Mouse (Mus musculus) embryo, embryonic 10.5 days (tissue): ENCODE results near the gene Prph.

Experiments used
- DNase-seq: peaks from one replicate; pipeline ENCODE4 v3.0.0-alpha.2; 2015; ENCODE audit warnings: low spot score

The Prph gene

GRCm38 (mm10) chr15:99055040-99055439, at the start of gene Prph:
TSS of gene Prph (plus strand) at chr15:99055174.
- DNase-seq, result no peak

DNA sequence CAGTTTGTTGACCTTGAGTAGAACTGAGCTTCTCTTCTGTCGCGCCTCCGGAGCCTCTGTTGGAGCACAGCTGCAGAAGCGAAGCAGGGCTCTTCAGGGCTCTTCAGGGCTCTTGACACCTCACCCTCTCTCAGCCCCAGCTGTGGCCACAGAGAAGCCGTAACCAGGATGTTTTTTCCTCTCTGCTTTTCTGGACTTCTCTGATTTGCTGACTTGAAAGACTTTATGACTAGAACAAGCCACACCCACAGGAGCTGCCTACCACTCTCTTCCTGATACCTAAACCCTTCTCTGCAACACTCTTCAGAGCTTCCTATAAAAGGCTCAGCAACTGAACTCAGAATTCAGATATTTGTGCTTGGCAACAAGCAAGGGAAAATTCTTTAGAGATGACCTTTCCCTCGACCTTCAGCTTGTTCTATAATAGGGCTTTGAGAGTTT, 46.2 kb upstream of the Prph start:
- DNase-seq, result no peak

GRCm38 (mm10) chr15:99010896-99011295, 44.1 kb upstream of the Prph start:
- no peak for DNase-seq

- DNase-seq, result no peak
These were observed 43.0 kb upstream of the Prph start for GRCm38 (mm10) chr15:99011946-99012345.

DNA sequence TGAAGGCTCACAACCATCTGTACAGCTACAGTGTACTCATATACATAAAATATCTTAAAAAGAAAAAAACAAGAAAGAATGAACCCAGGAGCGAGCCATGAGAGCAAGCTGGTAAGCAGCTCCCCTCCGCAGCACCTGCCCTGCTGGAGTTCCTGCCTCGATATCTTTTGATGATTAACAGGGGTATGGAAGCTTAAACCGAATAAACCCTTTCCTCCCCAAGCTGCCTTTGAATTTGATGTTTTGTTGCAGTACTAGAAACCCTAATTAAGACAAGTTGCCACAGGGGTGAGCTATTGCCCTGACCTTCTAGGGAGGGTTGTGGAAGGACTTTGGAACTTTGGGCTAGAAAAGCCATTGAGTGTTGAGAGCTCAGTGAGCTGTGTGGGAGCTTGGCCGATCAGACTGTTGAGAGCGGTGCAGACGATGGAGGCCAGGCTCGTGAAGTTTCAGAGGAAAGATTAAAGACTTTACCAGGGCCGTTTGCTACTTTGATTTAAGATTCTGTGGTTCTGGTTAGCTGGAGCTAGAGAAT, 40.4 kb upstream of the Prph start:
- DNase-seq, result no peak

DNA sequence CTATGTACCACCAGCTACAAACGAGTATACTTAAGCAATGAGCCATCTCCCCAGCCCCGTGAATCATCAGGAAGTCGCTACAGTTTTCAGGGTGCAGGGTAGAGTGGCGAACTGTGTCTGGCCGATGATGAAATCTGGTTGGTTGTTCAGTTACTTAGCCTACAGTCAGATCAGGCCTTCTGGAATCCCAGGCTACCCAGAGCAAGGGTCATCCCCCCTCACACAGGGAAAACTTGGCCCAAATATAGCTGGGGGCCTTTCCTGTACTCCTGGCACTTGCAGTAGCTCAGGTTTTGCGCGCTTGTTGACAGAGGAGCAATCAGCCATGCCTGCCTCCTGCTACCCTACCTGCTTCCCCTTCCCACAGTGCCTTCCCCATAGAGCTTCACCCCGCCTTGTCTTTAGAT, 37.6 kb upstream of the Prph start:
- no peak for DNase-seq

GRCm38 (mm10) chr15:99017986-99018385, 37.0 kb upstream of the Prph start:
- DNase-seq, result no peak

GRCm38 (mm10) chr15:99018630-99019029, 36.3 kb upstream of the Prph start:
- DNase-seq, result no peak

DNA sequence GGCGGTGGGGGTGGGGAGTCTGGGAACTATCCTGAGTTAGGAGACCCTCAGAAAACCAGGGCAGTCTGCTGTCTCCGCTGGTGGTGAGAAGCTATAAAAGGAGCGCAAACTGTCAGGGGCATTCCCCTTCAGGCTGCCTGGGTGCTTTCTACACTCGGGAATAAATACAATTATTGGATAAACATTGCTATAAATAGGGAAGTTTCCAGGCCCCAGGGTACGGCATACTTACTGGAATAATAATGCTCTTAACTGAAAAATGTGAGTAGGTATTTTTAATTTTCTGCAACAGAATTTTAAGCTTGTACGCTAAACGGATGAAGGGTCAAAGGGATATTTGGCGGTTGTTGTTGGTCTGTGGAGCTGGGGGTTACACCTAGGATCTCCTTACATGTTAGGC, 35.5 kb upstream of the Prph start:
- no peak for DNase-seq

DNA sequence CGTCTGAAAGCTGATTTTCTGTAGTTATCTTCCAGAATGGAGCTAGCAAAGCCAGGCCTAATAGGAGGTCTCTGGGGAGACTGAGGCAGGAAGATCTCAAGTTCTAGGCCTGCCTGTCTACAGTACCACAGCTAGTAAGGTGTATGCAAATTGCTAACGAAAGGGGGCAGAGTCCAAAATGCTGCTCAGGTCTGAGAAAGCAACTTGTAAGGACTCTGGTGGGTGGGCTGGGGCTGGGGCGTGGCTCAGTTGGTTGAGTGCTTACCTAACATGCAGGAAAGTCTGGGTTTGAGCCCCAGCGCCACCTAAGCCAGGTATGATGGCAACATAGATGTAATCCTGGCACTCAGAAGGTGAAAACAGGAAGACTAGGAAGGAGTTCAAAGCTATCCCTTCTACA, 34.8 kb upstream of the Prph start:
- DNase-seq, result no peak

DNA sequence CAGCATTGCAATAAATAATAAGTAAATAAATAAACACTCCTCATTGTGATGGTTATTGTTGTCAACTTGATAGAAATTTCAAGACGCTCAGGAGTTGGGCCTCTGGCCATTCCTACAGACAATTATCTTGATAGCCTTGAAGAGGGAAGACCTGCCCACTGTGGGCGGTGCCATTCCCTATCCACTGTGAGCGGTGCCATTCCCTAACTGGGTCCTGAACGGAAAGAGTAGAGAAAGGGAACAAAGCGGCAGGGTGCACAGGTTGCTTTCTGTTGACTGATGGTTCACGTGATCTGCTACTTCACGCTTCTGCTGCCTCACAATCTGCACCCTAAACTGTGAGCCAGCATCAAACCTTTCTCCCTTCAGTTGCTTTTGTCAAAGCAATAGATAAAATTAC, 33.7 kb upstream of the Prph start:
- no peak for DNase-seq

- peak; percentile 94 for DNase-seq
These were observed 30.2 kb upstream of the Prph start for GRCm38 (mm10) chr15:99024668-99025314.

DNA sequence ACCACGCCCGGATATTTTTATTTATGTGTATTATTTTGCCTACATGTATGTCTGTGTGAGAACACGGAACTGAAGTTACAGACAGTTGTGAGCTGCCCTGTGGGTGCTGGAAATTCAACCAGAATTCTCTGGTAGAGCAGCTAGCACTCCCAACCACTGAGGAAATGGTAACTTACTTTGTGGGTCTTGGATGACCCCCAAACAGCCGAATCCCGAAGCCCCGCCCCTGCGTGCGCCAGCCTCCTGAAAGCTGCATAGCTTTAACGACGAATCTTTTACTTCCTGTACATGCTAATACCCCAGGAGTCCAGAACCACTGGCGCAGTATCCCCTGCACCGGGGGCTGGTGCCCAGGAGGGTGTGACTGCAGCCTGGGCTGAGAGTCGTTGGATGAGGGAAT, 29.6 kb upstream of the Prph start:
- no peak for DNase-seq

DNA sequence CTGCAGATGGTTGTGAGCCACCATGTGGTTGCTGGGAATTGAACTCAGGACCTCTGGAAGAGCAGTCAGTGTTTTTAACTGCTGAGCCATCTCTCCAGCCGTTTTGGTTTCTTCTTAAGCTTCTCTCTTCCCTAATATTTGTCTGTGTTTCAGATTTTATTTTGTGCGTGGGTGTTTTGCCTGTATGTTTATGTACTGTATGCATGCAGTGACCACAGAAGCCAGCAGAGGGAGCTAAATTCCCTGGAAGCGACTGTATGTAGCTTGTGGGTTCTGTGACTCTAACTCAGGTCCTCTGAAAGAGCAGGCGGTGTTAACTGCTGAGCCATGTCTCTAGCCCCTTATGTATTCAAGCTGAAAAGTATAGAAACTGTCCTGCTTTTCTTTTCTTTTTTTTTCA, 28.7 kb upstream of the Prph start:
- peak; percentile 70 for DNase-seq

GRCm38 (mm10) chr15:99027116-99027515, 27.9 kb upstream of the Prph start:
- no peak for DNase-seq

DNA sequence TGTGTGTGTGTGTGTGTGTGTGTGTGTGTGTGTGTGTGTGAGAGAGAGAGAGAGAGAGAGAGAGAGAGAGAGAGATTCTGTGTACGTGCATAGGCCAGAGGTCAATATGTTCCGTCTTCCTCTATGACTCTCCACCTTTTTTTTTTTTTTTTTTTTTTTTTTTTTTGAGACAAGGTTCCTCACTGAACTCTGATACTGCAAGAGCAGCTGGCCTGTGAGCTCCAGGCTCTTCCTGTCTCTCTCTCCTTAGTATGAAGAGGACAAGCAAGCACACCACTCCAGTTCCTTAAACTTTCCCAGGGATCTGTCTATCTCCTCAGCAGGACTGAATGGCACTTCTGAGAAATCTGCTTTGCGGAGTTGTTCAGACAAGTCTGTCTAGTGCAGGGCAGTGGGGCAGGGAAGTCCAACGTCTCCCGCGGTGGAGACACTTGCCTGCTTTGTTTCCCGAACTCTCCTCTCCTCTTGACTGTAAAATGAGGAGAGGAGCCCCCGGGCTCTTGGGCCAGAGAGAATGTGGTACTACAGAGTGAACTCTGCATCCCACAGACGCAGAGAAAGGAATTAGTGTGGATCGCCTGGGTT, 26.0 kb upstream of the Prph start:
- peak; percentile 62 for DNase-seq

DNA sequence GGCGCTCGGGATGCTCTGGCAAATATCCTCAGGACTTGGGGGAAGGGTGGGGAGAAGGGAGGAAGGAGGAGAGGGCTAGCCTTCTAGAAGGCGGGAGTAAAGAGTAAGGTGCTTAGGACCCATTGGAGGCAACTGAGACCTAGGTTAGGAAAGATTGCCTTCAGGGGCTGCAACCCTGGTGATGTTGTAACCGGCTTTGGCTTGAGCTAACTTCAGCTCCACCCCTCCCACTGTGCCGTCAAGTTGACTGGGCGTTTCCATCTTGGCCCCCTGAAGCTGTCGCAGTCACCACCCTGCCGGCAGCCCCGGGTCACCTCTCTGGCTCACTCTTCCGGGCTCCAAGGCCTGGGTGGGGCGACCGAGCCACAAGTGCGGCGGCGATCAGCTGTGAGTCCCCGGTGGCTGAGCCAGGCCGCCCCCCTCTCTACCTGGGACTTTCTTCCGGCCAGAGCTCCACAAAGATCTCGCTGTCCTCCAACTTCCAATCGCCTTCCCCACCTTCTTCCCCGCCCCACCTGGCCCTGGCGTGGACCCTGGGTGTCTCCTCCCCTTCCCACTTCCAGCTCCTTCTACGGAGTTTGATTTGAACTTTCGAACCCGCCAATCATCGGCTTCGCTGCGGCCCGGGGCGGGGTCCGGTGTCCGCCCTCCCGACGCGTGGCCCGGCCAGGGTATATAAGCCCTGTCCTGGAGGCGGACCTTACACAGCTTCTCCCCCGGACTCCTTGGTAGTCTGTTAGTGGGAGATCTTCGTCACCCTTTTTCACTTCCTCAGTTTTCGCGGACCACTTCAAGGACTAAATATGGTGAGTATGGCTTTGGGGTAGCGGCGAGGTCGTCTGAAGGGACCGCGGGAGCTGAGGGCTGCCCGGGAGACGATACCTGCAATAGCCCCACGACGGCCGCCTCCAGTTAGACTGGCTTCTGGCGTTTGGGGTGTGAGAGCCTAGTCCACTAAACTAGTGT, 25.1 kb upstream of the Prph start, which contains the start of gene Tuba1c:
Tuba1c (plus strand) TSS at position 273 of the 966 bp plus-strand sequence.
- peak; percentile 93 for DNase-seq

GRCm38 (mm10) chr15:99030585-99031387, 24.2 kb upstream of the Prph start:
- peak; percentile 49 for DNase-seq

DNA sequence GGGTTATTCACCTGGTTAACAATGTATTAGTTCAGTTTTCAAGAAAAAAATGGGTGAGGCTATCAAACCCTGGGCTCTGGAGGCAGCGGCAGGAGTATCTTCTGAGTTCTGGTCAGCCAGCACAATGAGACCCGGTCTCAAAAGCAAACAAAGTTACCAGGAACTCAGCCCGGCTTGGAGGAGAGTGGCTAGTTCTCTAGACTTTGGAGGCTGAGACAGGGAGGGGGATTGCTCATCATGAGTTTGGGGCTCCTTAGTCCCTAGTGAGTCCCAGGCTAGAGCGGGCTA, 23.6 kb upstream of the Prph start:
- DNase-seq, result peak; percentile 12

- DNase-seq, result no peak
These were observed 22.8 kb upstream of the Prph start for GRCm38 (mm10) chr15:99032041-99032725.

GRCm38 (mm10) chr15:99032726-99033250, 22.2 kb upstream of the Prph start:
- no peak for DNase-seq
